Mouse (Mus musculus): Measurements from ENCODE around the gene Ncapg. TPM values are rescaled to one million over a fixed set of nuclear protein-coding genes. Genes with fewer than 3 reads are reported as not detected.

Ncapg gene
- polyA plus RNA-seq, 1 experiment = 6.0 TPM

- no peaks in the 10 kb centered on the region for H3K4me1 ChIP-seq (replicated peaks; ENCODE audit: control insufficient read depth, insufficient read depth, low read length)
- H3K4me3 ChIP-seq (ENCODE audit: control insufficient read depth, insufficient read depth, low read length) = no peak overlapping the region
- 94% methylated on average over 4 of the region's 4 CpGs for WGBS
- no peak overlapping the region for H3K27ac ChIP-seq (ENCODE audit: control insufficient read depth, insufficient read depth, low read length)
- DNase-seq = no peak
- TF ChIP-seq CTCF (IDR thresholded peaks at IDR 0.05; ENCODE audit: borderline replicate concordance, control insufficient read depth, extremely low read depth, insufficient read depth, low read length, poor library complexity) (no peak), POLR2A (IDR thresholded peaks at IDR 0.05; ENCODE audit: control insufficient read depth, extremely low read depth, insufficient read depth, low read length, poor library complexity) (no peak)
- H3K27me3 ChIP-seq (ENCODE audit: control insufficient read depth, insufficient read depth, low read length) = no peaks in the 10 kb centered on the region
- H3K36me3 ChIP-seq (ENCODE audit: control insufficient read depth, insufficient read depth, low read length) = peaks cover 17% of the 10 kb centered on the region; the same call in 1 of the 2 replicates
Observed at GRCm38 (mm10) chr5:45689152-45689551, 19.4 kb downstream of the Ncapg start.

- Histone ChIP-seq H3K36me3 (ENCODE audit: control insufficient read depth, insufficient read depth, low read length) (peaks cover 17% of the 10 kb centered on the region; the same call in 1 of the 2 replicates), H3K27me3 (ENCODE audit: control insufficient read depth, insufficient read depth, low read length) (no peaks in the 10 kb centered on the region), H3K27ac (ENCODE audit: control insufficient read depth, insufficient read depth, low read length) (no peak overlapping the region), H3K4me1 (replicated peaks; ENCODE audit: control insufficient read depth, insufficient read depth, low read length) (no peaks in the 10 kb centered on the region), H3K4me3 (ENCODE audit: control insufficient read depth, insufficient read depth, low read length) (no peak overlapping the region)
- WGBS = 78% methylated on average over 2 of the region's 2 CpGs
- DNase-seq = no peak
- no peak for TF ChIP-seq POLR2A (IDR thresholded peaks at IDR 0.05; ENCODE audit: control insufficient read depth, extremely low read depth, insufficient read depth, low read length, poor library complexity)
- no peak for TF ChIP-seq CTCF (IDR thresholded peaks at IDR 0.05; ENCODE audit: borderline replicate concordance, control insufficient read depth, extremely low read depth, insufficient read depth, low read length, poor library complexity)
Observed at GRCm38 (mm10) chr5:45690802-45691201, 21.1 kb downstream of the Ncapg start.

- no peak for DNase-seq
- H3K4me1 ChIP-seq (replicated peaks; ENCODE audit: control insufficient read depth, insufficient read depth, low read length) = no peaks in the 10 kb centered on the region
- H3K4me3 ChIP-seq (ENCODE audit: control insufficient read depth, insufficient read depth, low read length) = no peak overlapping the region
- no peaks in the 10 kb centered on the region for H3K27me3 ChIP-seq (ENCODE audit: control insufficient read depth, insufficient read depth, low read length)
- 96% methylated on average over 6 of the region's 6 CpGs for WGBS
- peaks cover 15% of the 10 kb centered on the region; the same call in 1 of the 2 replicates for H3K36me3 ChIP-seq (ENCODE audit: control insufficient read depth, insufficient read depth, low read length)
- TF ChIP-seq POLR2A (IDR thresholded peaks at IDR 0.05; ENCODE audit: control insufficient read depth, extremely low read depth, insufficient read depth, low read length, poor library complexity) (no peak), CTCF (IDR thresholded peaks at IDR 0.05; ENCODE audit: borderline replicate concordance, control insufficient read depth, extremely low read depth, insufficient read depth, low read length, poor library complexity) (no peak)
- H3K27ac ChIP-seq (ENCODE audit: control insufficient read depth, insufficient read depth, low read length) = no peak overlapping the region
Observed at GRCm38 (mm10) chr5:45691678-45692077, 22.0 kb downstream of the Ncapg start.

DNA sequence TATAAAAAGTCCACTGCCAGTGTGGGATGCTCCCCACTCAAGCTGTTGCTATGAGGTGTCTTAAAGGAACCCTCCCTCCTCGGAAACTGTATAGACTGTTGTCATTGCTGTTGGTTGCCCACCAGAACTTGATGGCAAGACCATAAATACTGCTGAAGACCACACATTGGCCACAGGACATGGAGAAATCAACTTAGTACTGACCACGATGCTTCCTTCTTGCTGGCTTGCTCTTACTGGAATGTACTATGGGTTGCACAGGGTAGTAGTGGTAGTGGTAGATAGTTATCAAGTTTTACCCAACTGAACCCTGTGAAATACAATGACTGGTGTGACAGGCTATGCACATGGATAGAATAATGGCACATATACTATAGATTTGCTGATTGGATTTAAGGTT lies 37.1 kb downstream of the Ncapg start:
- no peaks in the 10 kb centered on the region for H3K4me1 ChIP-seq (replicated peaks; ENCODE audit: control insufficient read depth, insufficient read depth, low read length)
- WGBS = 89% methylated on average over 2 of the region's 2 CpGs
- no peak overlapping the region for H3K4me3 ChIP-seq (ENCODE audit: control insufficient read depth, insufficient read depth, low read length)
- H3K36me3 ChIP-seq (ENCODE audit: control insufficient read depth, insufficient read depth, low read length) = peaks cover 6% of the 10 kb centered on the region
- no peak for DNase-seq
- H3K27me3 ChIP-seq (ENCODE audit: control insufficient read depth, insufficient read depth, low read length) = no peaks in the 10 kb centered on the region
- H3K27ac ChIP-seq (ENCODE audit: control insufficient read depth, insufficient read depth, low read length) = no peak overlapping the region
- TF ChIP-seq POLR2A (IDR thresholded peaks at IDR 0.05; ENCODE audit: control insufficient read depth, extremely low read depth, insufficient read depth, low read length, poor library complexity) (no peak), CTCF (IDR thresholded peaks at IDR 0.05; ENCODE audit: borderline replicate concordance, control insufficient read depth, extremely low read depth, insufficient read depth, low read length, poor library complexity) (no peak)

GRCm38 (mm10) chr5:45709653-45710052 lies 39.9 kb downstream of the Ncapg start:
- 95% methylated on average over 2 of the region's 2 CpGs for WGBS
- no peak for TF ChIP-seq CTCF (IDR thresholded peaks at IDR 0.05; ENCODE audit: borderline replicate concordance, control insufficient read depth, extremely low read depth, insufficient read depth, low read length, poor library complexity)
- no peak for TF ChIP-seq POLR2A (IDR thresholded peaks at IDR 0.05; ENCODE audit: control insufficient read depth, extremely low read depth, insufficient read depth, low read length, poor library complexity)
- Histone ChIP-seq H3K4me3 (ENCODE audit: control insufficient read depth, insufficient read depth, low read length) (no peak overlapping the region), H3K4me1 (replicated peaks; ENCODE audit: control insufficient read depth, insufficient read depth, low read length) (no peaks in the 10 kb centered on the region), H3K36me3 (ENCODE audit: control insufficient read depth, insufficient read depth, low read length) (peaks cover 6% of the 10 kb centered on the region), H3K27ac (ENCODE audit: control insufficient read depth, insufficient read depth, low read length) (no peak overlapping the region), H3K27me3 (ENCODE audit: control insufficient read depth, insufficient read depth, low read length) (no peaks in the 10 kb centered on the region)
- no peak for DNase-seq

GRCm38 (mm10) chr5:45718848-45719488 lies 49.2 kb downstream of the Ncapg start:
- no peak overlapping the region for H3K27ac ChIP-seq (ENCODE audit: control insufficient read depth, insufficient read depth, low read length)
- H3K4me3 ChIP-seq (ENCODE audit: control insufficient read depth, insufficient read depth, low read length) = no peak overlapping the region
- no peaks in the 10 kb centered on the region for H3K4me1 ChIP-seq (replicated peaks; ENCODE audit: control insufficient read depth, insufficient read depth, low read length)
- no peak for DNase-seq
- TF ChIP-seq POLR2A (IDR thresholded peaks at IDR 0.05; ENCODE audit: control insufficient read depth, extremely low read depth, insufficient read depth, low read length, poor library complexity) (no peak), CTCF (IDR thresholded peaks at IDR 0.05; ENCODE audit: borderline replicate concordance, control insufficient read depth, extremely low read depth, insufficient read depth, low read length, poor library complexity) (no peak)
- no peaks in the 10 kb centered on the region for H3K36me3 ChIP-seq (ENCODE audit: control insufficient read depth, insufficient read depth, low read length)
- WGBS = 54% methylated on average over 6 of the region's 6 CpGs
- H3K27me3 ChIP-seq (ENCODE audit: control insufficient read depth, insufficient read depth, low read length) = no peaks in the 10 kb centered on the region

Measured in thymus, adult 2 months (tissue).